Mouse (Mus musculus): ENCODE data around the gene Zbtb20.

- TF ChIP-seq CTCF (IDR thresholded peaks at IDR 0.05; ENCODE audit: low read depth) (no peak), EP300 (IDR thresholded peaks at IDR 0.05; ENCODE audit: low read depth) (no peak)
Measured at GRCm38 (mm10) chr16:43631758-43632157, 756.1 kb downstream of the Zbtb20 start.

All from heart, postnatal 0 days (tissue).